Mouse (Mus musculus) limb, embryonic 11.5 days (tissue): ENCODE data around the gene Igll1. TPM values are rescaled to one million over a fixed set of nuclear protein-coding genes. Genes with fewer than 3 reads are reported as not detected.
"Not testable (repeated sequence)": the region's sequence is repeated elsewhere in the genome, so short reads cannot be mapped to it uniquely, and the experiment has no call there.

Experiments used
- ATAC-seq: fragments of 200-750 bp; cut with Nextera tagmentation; 2 replicates; pipeline ENCODE4 v1.8.0; 2017; ENCODE audit warnings: low read depth; ENCODE audit not compliant: insufficient number of reproducible peaks, low FRiP score, low TSS enrichment
- DNase-seq: peaks from one replicate; pipeline ENCODE4 v3.0.0-alpha.2; 2015; ENCODE audit warnings: low spot score
- H3K27ac ChIP-seq: fragments of 300-500 bp; sonication (generic); replicated peaks from 2 replicates; pipeline ENCODE4 v1.5.1; 2014; ENCODE audit warnings: low read depth, mild to moderate bottlenecking, low read length
- H3K27me3 ChIP-seq: fragments of 300-500 bp; sonication (generic); 2 replicates; pipeline ENCODE4 v1.6.1; 2014; ENCODE audit warnings: mild to moderate bottlenecking, low read length, mixed read lengths; ENCODE audit not compliant: control insufficient read depth, insufficient read depth
- H3K36me3 ChIP-seq: fragments of 300-500 bp; sonication (generic); 2 replicates; pipeline ENCODE4 v1.6.1; 2014; ENCODE audit warnings: mild to moderate bottlenecking, low read length, moderate library complexity, mixed read lengths; ENCODE audit not compliant: control insufficient read depth, insufficient read depth
- H3K4me1 ChIP-seq: fragments of 300-500 bp; sonication (generic); 2 replicates; pipeline ENCODE4 v1.6.1; 2014; ENCODE audit warnings: low read length, mixed read lengths; ENCODE audit not compliant: control insufficient read depth, insufficient read depth
- H3K4me2 ChIP-seq: fragments of 300-500 bp; sonication (generic); 2 replicates; pipeline ENCODE4 v1.6.1; 2014; ENCODE audit warnings: low read depth, mild to moderate bottlenecking, moderate library complexity; ENCODE audit not compliant: severe bottlenecking
- H3K4me3 ChIP-seq: fragments of 300-500 bp; sonication (generic); 2 replicates; pipeline ENCODE4 v1.5.1; 2014; ENCODE audit warnings: low read depth, low read length
- H3K9ac ChIP-seq: fragments of 300-500 bp; sonication (generic); 2 replicates; pipeline ENCODE4 v1.6.1; 2014; ENCODE audit warnings: mild to moderate bottlenecking, low read length
- H3K9me3 ChIP-seq: fragments of 300-500 bp; sonication (generic); 2 replicates; pipeline ENCODE4 v1.6.1; 2016; ENCODE audit warnings: low read length; ENCODE audit not compliant: control insufficient read depth
- WGBS: fragments of 180-500 bp; shearing (Covaris S2); extraction: QIAGEN DNeasy Blood & Tissue Kit; methylation state at CpG from one replicate; pipeline ENCODE4 v1.1.7; 2014; 5-methylcytosine and 5-hydroxymethylcytosine counted together
- polyA plus RNA-seq: library from polyadenylated mRNA; unstranded; fragments of >200 nt; fragmentation: Nextera tagmentation; extraction: Ambion mirVana; gene quantifications from 2 replicates; pipeline ENCODE4 v1.2.1, GENCODE M21; 2014

Igll1 gene
- polyA plus RNA-seq, 1 experiment from 2014 or later, result not detected

GRCm38 (mm10) chr16:16862288-16862687, 1.5 kb downstream of the Igll1 start:
- Histone ChIP-seq H3K9me3 (no peaks in the 10 kb centered on the region), H3K4me3 (no peak overlapping the region), H3K4me2 (no peak overlapping the region), H3K9ac (no peak overlapping the region), H3K36me3 (no peaks in the 10 kb centered on the region), H3K4me1 (no peaks in the 10 kb centered on the region), H3K27me3 (no peaks in the 10 kb centered on the region), H3K27ac (no peak overlapping the region)
- 74% methylated on average over 3 of the region's 3 CpGs for WGBS
- ATAC-seq (no peak), DNase-seq (no peak)

GRCm38 (mm10) chr16:16856731-16857476, 6.9 kb downstream of the Igll1 start:
- WGBS, result 72% methylated on average over 13 of the region's 13 CpGs
- Histone ChIP-seq H3K27me3 (no peaks in the 10 kb centered on the region), H3K9me3 (no peaks in the 10 kb centered on the region), H3K4me2 (no peak overlapping the region), H3K4me3 (no peak overlapping the region), H3K36me3 (no peaks in the 10 kb centered on the region), H3K27ac (no peak overlapping the region), H3K4me1 (no peaks in the 10 kb centered on the region), H3K9ac (no peak overlapping the region)
- DNase-seq (peak; percentile 19), ATAC-seq (no peak)

GRCm38 (mm10) chr16:16856054-16856453, 7.7 kb downstream of the Igll1 start:
- not testable (repeated sequence) for H3K4me2 ChIP-seq, H3K4me3 ChIP-seq, DNase-seq, H3K4me1 ChIP-seq, H3K9me3 ChIP-seq, H3K27me3 ChIP-seq, H3K36me3 ChIP-seq, H3K27ac ChIP-seq, H3K9ac ChIP-seq, ATAC-seq
- 89% methylated on average over 9 of the region's 9 CpGs for WGBS

GRCm38 (mm10) chr16:16855541-16855940, 8.2 kb downstream of the Igll1 start:
- WGBS, result 100% methylated on average over 1 of the region's 1 CpGs
- no peak overlapping the region for H3K4me3 ChIP-seq
- ATAC-seq (no peak), DNase-seq (peak; percentile 3)
- H3K4me1 ChIP-seq, result no peaks in the 10 kb centered on the region
- H3K27me3 ChIP-seq, result no peaks in the 10 kb centered on the region
- H3K36me3 ChIP-seq, result no peaks in the 10 kb centered on the region
- H3K4me2 ChIP-seq, result no peak overlapping the region
- H3K27ac ChIP-seq, result no peak overlapping the region
- H3K9ac ChIP-seq, result no peak overlapping the region
- no peaks in the 10 kb centered on the region for H3K9me3 ChIP-seq

- H3K4me1 ChIP-seq, result no peaks in the 10 kb centered on the region
- DNase-seq (peak; percentile 65), ATAC-seq (no peak)
- H3K4me3 ChIP-seq, result no peak overlapping the region
- no peak overlapping the region for H3K27ac ChIP-seq
- WGBS, result 38% methylated on average over 6 of the region's 6 CpGs
- H3K9ac ChIP-seq, result no peak overlapping the region
- no peak overlapping the region for H3K4me2 ChIP-seq
- H3K9me3 ChIP-seq, result no peaks in the 10 kb centered on the region
- no peaks in the 10 kb centered on the region for H3K36me3 ChIP-seq
- no peaks in the 10 kb centered on the region for H3K27me3 ChIP-seq
These were observed 8.9 kb downstream of the Igll1 start for GRCm38 (mm10) chr16:16854836-16855235.

GRCm38 (mm10) chr16:16852411-16852810, 11.4 kb downstream of the Igll1 start:
- Histone ChIP-seq H3K4me3 (no peak overlapping the region), H3K9ac (no peak overlapping the region), H3K36me3 (no peaks in the 10 kb centered on the region), H3K27me3 (no peaks in the 10 kb centered on the region), H3K27ac (no peak overlapping the region), H3K4me1 (no peaks in the 10 kb centered on the region), H3K9me3 (no peaks in the 10 kb centered on the region), H3K4me2 (no peak overlapping the region)
- peak; percentile 15 for DNase-seq
- 88% methylated on average over 3 of the region's 3 CpGs for WGBS
- no peak for ATAC-seq

GRCm38 (mm10) chr16:16849196-16849595, 14.6 kb downstream of the Igll1 start:
- DNase-seq (peak; percentile 13), ATAC-seq (no peak)
- Histone ChIP-seq H3K4me3 (no peak overlapping the region), H3K9me3 (no peaks in the 10 kb centered on the region), H3K27ac (no peak overlapping the region), H3K9ac (no peak overlapping the region), H3K4me2 (no peak overlapping the region), H3K27me3 (no peaks in the 10 kb centered on the region), H3K4me1 (no peaks in the 10 kb centered on the region), H3K36me3 (no peaks in the 10 kb centered on the region)

- DNase-seq (no peak), ATAC-seq (no peak)
- Histone ChIP-seq H3K27me3 (no peaks in the 10 kb centered on the region), H3K4me1 (no peaks in the 10 kb centered on the region), H3K9ac (no peak overlapping the region), H3K36me3 (no peaks in the 10 kb centered on the region), H3K4me2 (no peak overlapping the region), H3K9me3 (no peaks in the 10 kb centered on the region), H3K27ac (no peak overlapping the region), H3K4me3 (no peak overlapping the region)
- 84% methylated on average over 3 of the region's 3 CpGs for WGBS
These were observed 34.1 kb downstream of the Igll1 start for GRCm38 (mm10) chr16:16829671-16830070.
